Mouse (Mus musculus): ENCODE results near the gene Agap3.

Gene Agap3

GRCm38 (mm10) chr5:24452030-24452690 lies at the start of gene Agap3:
TSS of gene Agap3 (plus strand) at chr5:24452177.
- peak; percentile 51 for DNase-seq (ENCODE audit: low spot score)

DNA sequence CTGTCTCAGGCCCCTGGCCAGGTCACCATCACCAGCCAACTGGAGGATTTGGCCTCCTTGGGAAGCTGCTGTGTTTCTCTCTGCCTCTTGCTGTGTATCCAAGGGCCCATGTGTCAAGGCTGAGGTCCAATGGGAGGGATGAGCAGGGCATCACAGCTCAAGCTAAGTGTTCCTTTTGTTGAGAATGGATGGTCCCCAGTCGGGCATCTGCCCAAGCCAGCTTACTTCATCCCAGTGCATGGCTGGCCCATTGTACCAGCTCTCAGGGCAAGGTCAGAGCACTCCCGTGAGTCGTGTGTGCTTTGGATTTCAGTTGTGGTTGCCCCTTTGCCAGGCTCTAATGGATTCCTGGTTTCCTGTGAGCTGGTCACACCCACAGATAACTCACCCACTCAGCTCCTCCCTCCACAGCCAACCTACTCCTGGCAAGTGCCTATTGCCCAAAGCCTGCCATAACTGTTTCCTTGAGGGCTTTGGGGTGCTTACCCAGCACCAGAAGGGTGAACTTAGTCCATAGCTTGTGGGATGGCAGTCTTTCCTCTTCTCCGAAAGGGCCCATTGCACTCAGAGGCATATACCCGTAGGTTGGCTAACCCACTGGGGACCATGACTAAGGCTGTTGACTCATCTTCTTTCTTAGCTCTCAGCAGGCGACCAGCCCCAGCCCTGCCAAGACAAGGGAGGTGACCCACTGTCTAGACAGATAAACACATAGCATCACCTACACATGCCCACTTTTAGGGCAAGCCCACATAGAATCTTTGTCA lies 47.2 kb upstream of the Agap3 start:
- DNase-seq (ENCODE audit: low spot score), result no peak

GRCm38 (mm10) chr5:24405389-24405876 lies 46.5 kb upstream of the Agap3 start:
- no peak for DNase-seq (ENCODE audit: low spot score)

DNA sequence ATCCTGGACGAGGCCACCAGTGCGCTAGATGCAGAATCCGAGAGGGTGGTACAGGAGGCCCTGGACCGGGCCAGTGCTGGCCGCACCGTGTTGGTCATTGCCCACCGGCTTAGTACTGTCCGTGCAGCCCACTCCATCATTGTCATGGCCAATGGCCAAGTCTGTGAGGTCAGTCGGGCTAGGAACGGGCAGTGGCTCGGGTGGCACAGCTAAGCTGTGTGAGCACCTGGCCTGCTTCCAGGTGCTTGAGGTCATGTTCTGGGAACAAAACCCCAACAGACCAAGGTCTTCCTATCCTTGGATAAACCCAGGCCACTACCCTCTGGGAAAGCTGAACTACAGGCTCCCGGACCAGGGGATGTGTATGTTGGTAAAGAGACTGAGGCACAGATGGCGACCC lies 43.3 kb upstream of the Agap3 start:
- no peak for DNase-seq (ENCODE audit: low spot score)

- no peak for DNase-seq (ENCODE audit: low spot score)
These were observed 42.5 kb upstream of the Agap3 start for GRCm38 (mm10) chr5:24409466-24409865.

- no peak for DNase-seq (ENCODE audit: low spot score)
These were observed 39.9 kb upstream of the Agap3 start for GRCm38 (mm10) chr5:24412063-24412462.

DNA sequence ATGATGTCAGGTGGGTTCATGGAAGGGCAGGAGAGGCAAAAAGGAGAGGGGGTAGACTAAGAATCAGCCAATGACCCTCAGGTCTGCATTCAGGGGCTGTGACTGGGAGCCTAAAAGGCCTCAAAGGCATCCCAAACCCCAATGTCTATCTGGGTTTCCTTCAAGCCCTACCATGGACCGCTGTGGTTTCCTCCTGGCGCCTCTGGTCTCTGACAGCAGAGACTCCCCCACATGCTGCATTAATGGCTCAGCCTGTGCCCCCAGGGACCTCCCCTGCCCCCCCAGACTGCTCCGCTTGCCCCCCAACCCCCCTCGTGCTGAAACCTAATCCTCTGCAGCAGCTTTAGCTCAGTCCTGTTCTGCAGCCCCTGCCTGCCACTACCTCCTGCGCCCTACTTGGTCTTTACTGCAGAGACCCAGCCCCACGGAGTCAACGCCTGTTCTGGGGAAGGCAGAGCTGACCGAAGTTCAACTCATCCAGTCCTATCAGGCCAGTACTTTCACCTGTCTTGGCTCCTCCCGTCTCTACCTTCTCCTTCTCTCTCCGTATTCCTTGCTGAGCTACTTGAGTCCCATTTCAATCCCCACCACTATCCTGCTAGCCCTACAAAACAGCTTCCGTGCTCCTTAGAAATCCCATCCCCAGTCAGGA lies 38.8 kb upstream of the Agap3 start, which contains the start of gene Asic3:
Gene Asic3, plus strand, starts transcription at position 351 of the 652 bp plus-strand sequence.
- no peak for DNase-seq (ENCODE audit: low spot score)

- no peak for DNase-seq (ENCODE audit: low spot score)
These were observed 38.0 kb upstream of the Agap3 start for GRCm38 (mm10) chr5:24413938-24414337.

GRCm38 (mm10) chr5:24416222-24416736 lies 35.7 kb upstream of the Agap3 start:
- peak; percentile 77 for DNase-seq (ENCODE audit: low spot score)

DNA sequence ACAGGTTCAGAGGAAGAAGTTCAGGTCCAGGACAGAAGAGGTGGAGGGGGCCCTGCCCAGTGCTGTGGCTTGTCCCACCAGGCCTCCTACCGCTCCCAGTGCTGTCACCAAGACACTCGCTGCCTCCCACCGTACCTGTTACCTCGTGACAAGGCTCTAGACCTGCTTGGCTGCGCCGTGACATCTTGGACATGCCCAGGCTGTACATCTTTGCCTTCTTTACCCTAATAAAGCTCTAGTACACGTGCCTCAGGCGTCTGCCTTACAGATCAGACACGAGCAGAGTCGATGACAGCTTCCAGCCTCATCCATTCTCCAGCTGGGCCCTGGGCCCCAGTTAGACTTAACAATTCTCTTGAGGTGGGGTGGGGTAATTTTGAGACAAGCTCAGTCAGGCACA lies 34.4 kb upstream of the Agap3 start:
- DNase-seq (ENCODE audit: low spot score), result no peak

GRCm38 (mm10) chr5:24420381-24420780 lies 31.6 kb upstream of the Agap3 start:
- DNase-seq (ENCODE audit: low spot score), result no peak

DNA sequence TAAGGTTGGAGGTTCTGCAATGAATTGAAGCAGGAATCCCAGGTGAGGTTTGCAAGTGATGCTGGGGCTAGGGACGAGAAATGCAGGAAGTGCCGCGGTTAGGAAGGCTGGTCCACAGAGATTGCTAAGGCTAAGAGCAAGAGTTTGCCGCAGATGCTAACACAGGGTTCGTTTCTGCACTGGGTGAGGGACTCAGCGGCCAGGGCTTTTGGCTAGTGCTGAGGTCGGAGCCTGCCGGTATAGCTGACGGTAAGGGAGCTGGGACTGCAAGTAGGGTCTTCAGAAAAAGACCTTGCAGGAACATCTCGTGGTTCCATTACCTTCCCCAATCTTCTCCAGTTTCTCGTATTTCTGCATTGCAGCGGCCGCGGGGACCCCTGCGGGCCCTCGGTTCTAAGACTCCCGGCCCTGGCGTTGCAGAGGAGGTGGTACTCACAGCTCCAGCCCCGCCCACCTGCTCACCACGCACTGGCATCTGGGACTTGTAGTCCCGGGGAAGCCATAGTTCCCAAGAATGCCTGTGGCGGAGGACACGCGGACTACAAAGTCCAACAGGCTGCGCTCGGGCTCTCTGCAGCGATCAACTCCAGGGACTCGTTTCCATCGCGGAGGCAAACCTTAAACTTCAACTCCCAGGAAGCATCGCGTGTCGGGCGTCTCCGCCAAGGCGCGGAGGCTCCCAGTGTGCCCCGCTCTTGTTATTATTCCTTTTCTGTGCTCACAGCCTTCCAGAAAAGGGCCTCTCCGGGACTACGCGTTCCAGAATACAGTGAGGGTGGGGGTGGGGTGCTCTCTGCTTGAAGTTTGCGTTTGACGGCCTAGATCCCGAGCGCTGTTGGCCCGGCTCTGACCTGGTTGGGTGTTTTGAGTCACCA lies 28.6 kb upstream of the Agap3 start, which contains the start of the genes Cdk5 and Slc4a2:
Gene Cdk5, minus strand, starts transcription at position 402 of the 875 bp plus-strand sequence.
Gene Slc4a2, plus strand, starts transcription at position 709 of the 875 bp plus-strand sequence.
- peak; percentile 97 for DNase-seq (ENCODE audit: low spot score)

DNA sequence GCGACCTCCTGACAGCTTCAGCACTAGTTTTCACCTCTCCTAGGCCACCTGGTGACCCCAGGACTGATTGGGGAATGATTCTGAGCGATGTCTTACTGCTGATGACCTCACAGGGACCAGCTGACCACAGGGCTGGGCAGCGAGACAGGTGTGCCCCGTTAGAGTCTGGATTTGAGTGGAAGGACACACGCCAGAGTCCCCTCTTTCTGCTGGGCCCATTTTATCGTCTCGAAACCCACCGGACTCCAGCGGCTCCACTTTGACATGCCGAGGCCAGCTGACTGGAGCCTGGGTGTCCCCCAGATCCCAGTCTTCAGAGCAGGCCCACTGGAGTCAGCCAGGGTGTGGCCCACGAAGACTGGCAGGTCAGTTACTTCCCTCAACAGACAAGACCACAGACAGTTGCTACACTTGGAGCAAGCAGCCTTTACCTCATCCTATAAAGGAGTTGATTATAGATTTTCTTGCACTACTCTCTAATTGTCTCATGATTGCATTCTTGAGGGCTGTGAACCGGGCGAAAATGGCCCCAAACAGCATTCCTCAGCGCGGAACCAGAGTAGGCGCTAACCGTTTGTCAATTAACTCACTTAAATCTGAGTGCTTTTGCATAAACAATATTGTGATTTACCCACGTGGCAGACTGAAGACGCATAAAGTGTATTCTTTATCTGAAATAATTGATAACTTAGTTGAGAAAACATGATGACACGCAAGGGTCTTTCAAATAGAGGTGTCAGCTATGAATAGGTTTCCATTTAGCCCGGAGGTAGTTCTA lies 27.8 kb upstream of the Agap3 start:
- DNase-seq (ENCODE audit: low spot score), result no peak

- peak; percentile 81 for DNase-seq (ENCODE audit: low spot score)
These were observed 27.0 kb upstream of the Agap3 start for GRCm38 (mm10) chr5:24424861-24425411.

DNA sequence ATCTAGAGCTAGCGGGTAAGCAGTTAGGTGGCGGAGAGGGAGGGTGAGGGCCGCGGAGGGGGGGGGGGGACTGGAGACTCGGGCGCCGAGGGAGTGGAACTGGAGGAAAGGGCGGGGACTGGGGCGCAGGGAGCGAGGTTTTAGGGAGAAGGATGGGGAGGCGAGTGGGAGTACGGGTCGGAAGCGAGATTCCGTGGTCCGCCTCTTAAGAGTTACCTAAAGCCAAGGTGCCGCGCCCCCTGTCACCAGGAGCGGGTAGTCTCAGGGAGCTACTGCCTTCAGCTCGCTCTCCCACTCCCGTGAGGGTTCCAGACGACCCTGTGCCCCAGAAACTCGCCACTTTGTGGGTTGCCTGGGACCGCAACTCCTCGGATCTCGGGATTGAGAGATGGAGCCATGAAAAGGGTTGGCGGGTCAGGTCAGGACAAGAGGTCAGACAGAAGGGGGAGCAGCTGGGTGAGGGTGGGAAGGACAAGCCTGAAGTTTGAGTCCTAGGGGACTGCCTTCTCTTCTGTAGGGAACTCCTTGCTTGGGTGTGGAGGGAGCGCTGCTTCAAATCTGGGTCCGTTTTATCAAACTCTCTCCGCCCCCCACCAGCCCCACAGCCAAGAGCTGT lies 26.4 kb upstream of the Agap3 start:
- peak; percentile 57 for DNase-seq (ENCODE audit: low spot score)

GRCm38 (mm10) chr5:24426037-24426432 lies 25.9 kb upstream of the Agap3 start:
- DNase-seq (ENCODE audit: low spot score), result no peak

DNA sequence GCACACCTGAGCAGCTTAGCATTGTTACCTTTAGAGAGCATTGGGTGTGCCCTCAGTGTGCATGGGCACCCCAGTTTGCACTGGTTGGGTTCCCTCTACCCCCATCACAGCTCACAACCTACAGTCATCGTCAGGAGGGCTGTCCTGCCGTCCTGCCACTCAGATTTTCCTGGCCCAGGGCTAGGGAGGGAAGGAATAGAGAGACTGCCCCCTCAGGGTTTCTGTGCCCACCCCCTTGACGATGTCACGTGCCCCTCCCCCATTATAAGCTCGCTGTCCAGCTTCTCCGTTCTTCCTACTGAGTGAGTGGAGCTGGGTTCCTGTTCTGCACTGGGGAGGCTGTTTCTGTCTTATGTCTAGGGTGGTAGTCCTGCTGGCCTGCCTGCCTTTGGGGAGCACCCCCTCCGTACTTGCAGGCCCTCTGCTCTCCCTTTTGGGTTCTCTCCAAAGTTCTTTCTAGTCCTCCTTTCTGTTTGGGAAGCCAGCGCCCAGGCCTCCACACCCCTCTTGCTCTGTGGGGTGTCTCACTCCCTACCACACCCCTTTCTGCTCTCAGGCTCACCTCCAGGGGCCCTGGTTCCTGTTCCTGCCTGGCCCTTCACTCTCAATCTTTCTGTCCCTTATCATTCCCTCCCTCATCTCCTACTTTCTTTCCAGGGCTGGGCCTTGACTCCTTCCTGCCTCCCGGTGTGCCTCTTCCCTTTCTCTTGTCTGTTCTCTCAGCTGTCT lies 25.3 kb upstream of the Agap3 start:
- no peak for DNase-seq (ENCODE audit: low spot score)

DNA sequence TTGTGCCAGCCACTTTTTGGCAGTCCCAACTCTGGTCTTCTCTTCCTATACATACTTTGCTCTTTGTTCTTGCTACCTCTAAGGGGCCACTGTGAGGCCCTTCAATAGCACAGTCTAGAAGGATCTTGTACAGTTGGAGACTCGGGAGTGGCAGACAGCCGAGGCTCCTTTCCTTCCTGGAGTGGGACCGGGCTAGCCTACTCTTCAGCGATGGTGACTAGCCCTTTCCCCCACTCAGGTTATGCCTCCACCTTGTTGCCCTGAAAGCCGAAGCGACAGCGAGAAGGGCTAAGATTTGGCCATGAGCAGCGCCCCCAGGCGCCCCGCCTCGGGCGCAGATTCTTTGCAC lies 24.7 kb upstream of the Agap3 start:
- DNase-seq (ENCODE audit: low spot score), result no peak

- no peak for DNase-seq (ENCODE audit: low spot score)
These were observed 24.0 kb upstream of the Agap3 start for GRCm38 (mm10) chr5:24427981-24428402.
